Mouse (Mus musculus): ENCODE data around the gene Gpsm3. TPM values are rescaled to one million over a fixed set of nuclear protein-coding genes. Genes with fewer than 3 reads are reported as not detected.

The Gpsm3 gene
- total RNA-seq, 2 experiments from 2014 or later = 3.1 to 3.6 TPM

- intact Hi-C loops (cut with DNase I; ENCODE audit: low total_unique reads) = no loop called here
- DNase-seq = no peak
These were observed 35.4 kb downstream of the Gpsm3 start for GRCm38 (mm10) chr17:34624981-34625380.

GRCm38 (mm10) chr17:34626062-34626772, 36.6 kb downstream of the Gpsm3 start:
- intact Hi-C loops (cut with DNase I; ENCODE audit: low total_unique reads) = no loop called here
- DNase-seq = no peak

- no peak for DNase-seq
- intact Hi-C loops (cut with DNase I; ENCODE audit: low total_unique reads) = no loop called here
These were observed 37.1 kb downstream of the Gpsm3 start for GRCm38 (mm10) chr17:34626773-34627092.

- DNase-seq = peak; percentile 91
- intact Hi-C loops (cut with DNase I; ENCODE audit: low total_unique reads) = no loop called here
These were observed 37.7 kb downstream of the Gpsm3 start for GRCm38 (mm10) chr17:34627093-34627942.

- intact Hi-C loops (cut with DNase I; ENCODE audit: low total_unique reads) = no loop called here
- peak; percentile 59 for DNase-seq
These were observed 38.5 kb downstream of the Gpsm3 start, which contains the start of gene Ppt2 for GRCm38 (mm10) chr17:34627943-34628643. Ppt2 (minus strand) TSS chr17:34628510.

GRCm38 (mm10) chr17:34628644-34628967, 39.0 kb downstream of the Gpsm3 start:
- intact Hi-C loops (cut with DNase I; ENCODE audit: low total_unique reads) = no loop called here
- DNase-seq = no peak

GRCm38 (mm10) chr17:34629221-34629751, 39.7 kb downstream of the Gpsm3 start, which contains the start of gene Prrt1:
Prrt1 (plus strand) TSS chr17:34629533.
- no peak for DNase-seq
- intact Hi-C loops (cut with DNase I; ENCODE audit: low total_unique reads) = no loop called here

GRCm38 (mm10) chr17:34629796-34630603, 40.4 kb downstream of the Gpsm3 start:
- intact Hi-C loops (cut with DNase I; ENCODE audit: low total_unique reads) = no loop called here

GRCm38 (mm10) chr17:34630761-34631301, 41.2 kb downstream of the Gpsm3 start:
- DNase-seq = no peak
- intact Hi-C loops (cut with DNase I; ENCODE audit: low total_unique reads) = no loop called here

More at GRCm38 (mm10) chr17:34629796-34630603, 40.4 kb downstream of the Gpsm3 start:
- no peak for DNase-seq

- no peak for DNase-seq
- intact Hi-C loops (cut with DNase I; ENCODE audit: low total_unique reads) = no loop called here
These were observed 42.0 kb downstream of the Gpsm3 start for GRCm38 (mm10) chr17:34631647-34632046.

GRCm38 (mm10) chr17:34632261-34632691, 42.7 kb downstream of the Gpsm3 start:
- intact Hi-C loops (cut with DNase I; ENCODE audit: low total_unique reads) = no loop called here
- DNase-seq = peak; percentile 72

- no peak for DNase-seq
- intact Hi-C loops (cut with DNase I; ENCODE audit: low total_unique reads) = no loop called here
These were observed 46.1 kb downstream of the Gpsm3 start for GRCm38 (mm10) chr17:34635671-34636070.

GRCm38 (mm10) chr17:34637459-34637858, 47.9 kb downstream of the Gpsm3 start:
- DNase-seq = no peak

GRCm38 (mm10) chr17:34639461-34640255, 50.1 kb downstream of the Gpsm3 start:
- intact Hi-C loops (cut with DNase I; ENCODE audit: low total_unique reads) = no loop called here
- DNase-seq = no peak

More at GRCm38 (mm10) chr17:34637459-34637858, 47.9 kb downstream of the Gpsm3 start:
- intact Hi-C loops (cut with DNase I; ENCODE audit: low total_unique reads) = no loop called here

GRCm38 (mm10) chr17:34640778-34641601, 51.4 kb downstream of the Gpsm3 start:
- intact Hi-C loops (cut with DNase I; ENCODE audit: low total_unique reads) = no loop called here
- DNase-seq = peak; percentile 41

All from gastrocnemius, postnatal 14 days (tissue).